Mouse (Mus musculus) myocyte (in vitro differentiated cells): ENCODE results near the gene Gm38392.

Experiments
- E2F4 ChIP-seq: IDR thresholded peaks from one replicate; pipeline ENCODE4 v1.6.1; 2011; ENCODE audit warnings: mild to moderate bottlenecking, control low read depth, moderate library complexity; ENCODE audit not compliant: insufficient read depth
- MAX ChIP-seq: IDR thresholded peaks from one replicate; pipeline ENCODE4 v1.6.1; 2011; ENCODE audit warnings: low read depth, mild to moderate bottlenecking, control low read depth
- MYOG ChIP-seq, 3 experiments: IDR thresholded peaks; one replicate each; pipeline ENCODE4 v1.6.1; 2011; ENCODE audit warnings: control low read depth in 2 of 3, low read depth in 2 of 3, mild to moderate bottlenecking in 2 of 3; ENCODE audit not compliant: insufficient read length in 2 of 3, control insufficient read depth in 1 of 3, insufficient read depth in 1 of 3
- POLR2A ChIP-seq: IDR thresholded peaks from one replicate; pipeline ENCODE4 v1.6.1; 2011; ENCODE audit warnings: low read depth, mild to moderate bottlenecking, control low read depth, moderate library complexity; ENCODE audit not compliant: insufficient read length

DNA sequence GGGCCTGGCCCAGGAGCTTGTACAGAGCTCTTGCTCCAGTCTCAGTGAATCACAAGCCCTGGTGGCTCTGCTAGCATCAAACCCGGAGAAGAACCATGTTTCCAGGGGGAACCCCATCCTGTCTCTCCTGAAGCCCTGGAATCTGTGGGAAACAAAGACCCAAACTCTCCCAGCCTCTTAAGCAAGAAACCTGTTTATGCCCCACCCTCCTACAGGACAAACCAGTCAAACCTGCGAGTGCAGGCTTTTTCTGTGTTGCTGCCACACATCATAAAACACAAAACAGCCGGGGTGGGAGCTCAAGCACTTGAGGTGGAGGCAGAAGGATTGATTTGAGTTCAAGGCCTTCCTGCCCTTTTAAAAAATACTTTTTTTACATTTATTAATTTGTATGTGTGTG, 24.7 kb downstream of the Gm38392 start:
- TF ChIP-seq POLR2A (no peak), E2F4 (no peak), MYOG (IDR thresholded peaks at IDR 0.05; ENCODE audit: control insufficient read depth in 1 of 3, insufficient read depth in 1 of 3, insufficient read length in 2 of 3, low read depth in 2 of 3) (no peak), MAX (no peak)
